ENCODE assay signal across 8 mouse cellular contexts in genomic region chr5:110779998-110780760, GRCm38 (mm10). TPM values are rescaled to one million over a fixed set of nuclear protein-coding genes. Genes with fewer than 3 reads are reported as not detected.
DNase-seq lines count a peak whose midpoint lies in the region; ATAC-seq and TF ChIP-seq lines count a peak whose summit lies in the region.

Gene Pus1, minus strand, starts transcription at chr5:110780659.

- WGBS in hindbrain, embryonic 14.5 days: 0% methylated on average over 57 of the region's 57 CpGs

- TF ChIP-seq CTCF in Patski (IDR thresholded peaks at IDR 0.05): no peak

- POLR2A ChIA-PET in Patski (lab: Charles Lee): interaction anchor here (0.7 kb wide), 1 partner anchor 10 kb away, joined by 3 read pairs; no protein-coding TSS in a partner anchor

- H3K27me3 ChIP-seq in Patski: no peaks in the 10 kb centered on the region
- no peaks in the 10 kb centered on the region for H3K27me3 ChIP-seq in hindbrain, embryonic 14.5 days (ENCODE audit: control insufficient read depth, insufficient read depth, low read length)

- ATAC-seq in Patski: peak; percentile 70
- ATAC-seq in hindbrain, embryonic 14.5 days (ENCODE audit: low FRiP score): peak; percentile 82

- H3K9ac ChIP-seq in hindbrain, embryonic 14.5 days: peak within 1 kb of the TSS; percentile 73

- peaks cover 23% of the 10 kb centered on the region for H3K36me3 ChIP-seq in hindbrain, embryonic 14.5 days (replicated peaks; ENCODE audit: control insufficient read depth, insufficient read depth)

- H3K9me3 ChIP-seq in hindbrain, embryonic 14.5 days (ENCODE audit: control insufficient read depth, low read length): no peaks in the 10 kb centered on the region

- CTCF ChIA-PET in Patski (lab: Charles Lee): interaction anchor here (0.8 to 1.2 kb wide), 2 partner anchors 133 to 587 kb away, joined by 3 read pairs; no protein-coding TSS in a partner anchor

- H3K4me2 ChIP-seq in hindbrain, embryonic 14.5 days (replicated peaks): peak within 1 kb of the TSS; percentile 92

- H3K27ac ChIP-seq in hindbrain, embryonic 14.5 days: no peak within 1 kb of the TSS

- in situ Hi-C loops in Patski (cut with MboI; ENCODE audit: low pct_unique_long_range_greater_than_20kb): loop anchor here (5.0 kb wide), 1 partner anchor 62 kb away; no protein-coding TSS in a partner anchor

- H3K4me3 ChIP-seq in hindbrain, embryonic 14.5 days (replicated peaks; ENCODE audit: low read length): peak within 1 kb of the TSS; percentile 69

- H3K4me1 ChIP-seq in hindbrain, embryonic 14.5 days (replicated peaks; ENCODE audit: control insufficient read depth, insufficient read depth, low read length): peaks cover 6% of the 10 kb centered on the region; the same call in 1 of the 2 replicates

- DNase-seq in Patski (ENCODE audit: low read depth, low spot score): peak; percentile 60
- DNase-seq in cerebellum, postnatal 14 days: peak; percentile 91 to 94
- DNase-seq in frontal cortex, postnatal 25 days (ENCODE audit: low spot score in 2 of 2): peak; percentile 89
- peak; percentile 90 for DNase-seq in hindbrain, embryonic 14.5 days (ENCODE audit: low spot score)
- DNase-seq in layer of hippocampus, postnatal 36 days: peak; percentile 92 to 93
- peak; percentile 96 for DNase-seq in lung, postnatal 36 days
- peak; percentile 95 for DNase-seq in retina, postnatal 1 day
- DNase-seq in urinary bladder, adult 18-20 months (ENCODE audit: low spot score in 2 of 2): peak; percentile 91 to 96

RNA-seq across cellular contexts. Expression of gene Pus1, which starts in this region (rescaled TPM):
- 59.2 TPM for polyA plus RNA-seq in Patski (2021)
- polyA plus RNA-seq in hindbrain, embryonic 14.5 days (2014; fragmentation: Nextera tagmentation; extraction: Ambion mirVana): 9.8 and 11.5 TPM in 2 replicates
- total RNA-seq in layer of hippocampus, postnatal 36 days (2021): 10 to 100 TPM; 17.7 to 20.2 TPM
